Mouse (Mus musculus) ovary, postnatal 10 days (tissue): ENCODE results near the gene Apoc3.

ENCODE experiments used
- DNase-seq: peaks from one replicate; pipeline ENCODE4 v3.0.0; 2022; ENCODE audit warnings: low spot score

Apoc3 gene

DNA sequence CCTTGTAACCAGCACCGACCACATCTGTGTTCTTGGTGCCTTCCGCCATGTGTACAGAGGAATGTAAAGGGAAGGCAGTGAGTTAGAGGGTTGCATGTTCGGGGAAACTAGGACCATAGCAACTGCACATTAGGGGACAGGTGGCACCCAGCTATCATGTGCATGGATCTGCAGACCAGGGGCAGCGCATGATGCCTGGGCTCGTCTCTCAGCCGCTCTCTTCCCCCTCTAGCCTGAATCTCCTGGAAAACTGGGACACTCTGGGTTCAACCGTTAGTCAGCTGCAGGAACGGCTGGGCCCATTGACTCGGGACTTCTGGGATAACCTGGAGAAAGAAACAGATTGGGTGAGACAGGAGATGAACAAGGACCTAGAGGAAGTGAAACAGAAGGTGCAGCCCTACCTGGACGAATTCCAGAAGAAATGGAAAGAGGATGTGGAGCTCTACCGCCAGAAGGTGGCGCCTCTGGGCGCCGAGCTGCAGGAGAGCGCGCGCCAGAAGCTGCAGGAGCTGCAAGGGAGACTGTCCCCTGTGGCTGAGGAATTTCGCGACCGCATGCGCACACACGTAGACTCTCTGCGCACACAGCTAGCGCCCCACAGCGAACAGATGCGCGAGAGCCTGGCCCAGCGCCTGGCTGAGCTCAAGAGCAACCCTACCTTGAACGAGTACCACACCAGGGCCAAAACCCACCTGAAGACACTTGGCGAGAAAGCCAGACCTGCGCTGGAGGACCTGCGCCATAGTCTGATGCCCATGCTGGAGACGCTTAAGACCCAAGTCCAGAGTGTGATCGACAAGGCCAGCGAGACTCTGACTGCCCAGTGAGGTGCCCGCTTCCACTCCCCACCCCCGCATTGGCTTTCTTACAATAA is 5.6 kb downstream of the Apoc3 start:
- peak; percentile 53 for DNase-seq

DNA sequence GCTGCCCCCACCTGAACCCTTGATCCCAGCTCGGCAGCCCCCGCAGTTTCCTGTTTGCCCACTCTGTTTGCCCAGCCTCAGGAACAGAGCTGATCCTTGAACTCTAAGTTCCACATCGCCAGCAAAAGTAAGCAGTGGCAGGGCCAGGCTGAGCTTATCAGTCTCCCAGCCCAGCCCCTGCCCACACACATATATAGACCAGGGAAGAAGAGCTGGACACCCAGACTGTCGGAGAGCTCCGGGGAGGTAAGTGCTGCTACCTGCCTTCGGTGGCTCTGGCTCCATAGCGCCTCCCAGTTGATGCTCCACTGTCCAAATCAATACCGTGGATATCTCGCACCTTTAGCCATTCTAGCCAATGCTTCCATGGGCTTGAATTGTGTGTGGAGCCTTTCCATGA is 6.9 kb downstream of the Apoc3 start, which contains the start of gene Apoa1:
TSS of gene Apoa1 (plus strand) at position 90 of the 400 bp plus-strand sequence.
- no peak for DNase-seq

DNA sequence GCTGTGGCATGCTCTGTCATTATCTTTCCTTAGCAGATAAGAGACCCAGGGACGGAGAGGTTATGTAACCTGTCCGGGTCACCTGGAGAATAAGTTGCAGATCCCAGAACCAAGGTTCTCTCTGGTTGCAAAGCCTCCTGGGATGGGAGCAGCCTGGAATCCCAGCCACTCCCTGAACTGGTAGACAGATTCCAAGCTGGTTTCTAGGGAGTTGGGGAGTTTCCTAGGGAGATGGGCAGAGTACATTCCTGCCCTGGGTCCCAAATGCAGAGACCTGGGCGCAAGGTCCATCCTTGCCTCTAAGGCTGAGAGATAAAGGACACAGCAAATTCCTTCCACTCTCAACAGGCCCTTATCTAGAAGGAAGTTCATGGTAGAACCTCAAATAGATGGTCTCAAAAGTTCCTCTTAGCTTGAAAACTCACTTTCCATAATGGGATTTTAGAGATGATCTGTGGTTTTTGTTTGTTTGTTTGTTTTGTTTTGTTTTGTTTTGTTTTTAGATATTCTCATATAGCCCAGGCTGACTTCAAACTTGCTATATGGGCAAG is 8.3 kb downstream of the Apoc3 start:
- DNase-seq: no peak

DNA sequence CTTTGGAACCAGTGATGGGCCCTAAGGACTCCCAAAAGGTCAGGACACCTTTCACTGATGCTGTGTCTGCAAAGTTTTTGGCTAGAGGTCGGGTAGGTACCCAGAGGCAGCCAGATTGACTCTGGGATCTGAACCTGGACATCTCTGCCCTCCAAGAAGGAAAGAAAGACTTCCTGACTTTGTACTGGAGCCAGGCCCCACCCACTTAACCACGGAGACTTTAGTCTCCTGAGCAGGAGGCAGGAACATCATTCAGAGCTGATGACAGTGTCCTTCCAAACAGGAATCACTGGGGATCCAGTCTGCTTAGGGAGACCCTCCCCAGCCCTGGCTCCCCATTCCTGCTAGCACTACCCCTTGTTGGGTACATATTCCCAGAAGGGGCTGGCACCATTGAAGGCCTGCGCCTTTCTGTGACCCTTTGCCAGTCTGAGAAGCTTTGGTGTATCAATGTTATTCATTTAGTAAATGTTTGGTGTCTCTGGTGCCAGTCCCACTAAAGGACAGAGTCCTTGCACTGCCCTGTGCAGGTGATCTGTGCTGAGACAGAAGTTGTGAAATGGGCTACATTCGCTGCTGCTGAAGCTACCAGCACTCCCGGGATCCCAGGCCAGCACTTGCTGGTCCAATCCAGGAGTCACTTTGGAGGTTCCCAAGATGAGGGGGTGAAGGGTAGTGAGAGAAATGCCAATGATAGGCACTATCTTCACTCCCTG is 10.3 kb downstream of the Apoc3 start:
- no peak for DNase-seq

DNA sequence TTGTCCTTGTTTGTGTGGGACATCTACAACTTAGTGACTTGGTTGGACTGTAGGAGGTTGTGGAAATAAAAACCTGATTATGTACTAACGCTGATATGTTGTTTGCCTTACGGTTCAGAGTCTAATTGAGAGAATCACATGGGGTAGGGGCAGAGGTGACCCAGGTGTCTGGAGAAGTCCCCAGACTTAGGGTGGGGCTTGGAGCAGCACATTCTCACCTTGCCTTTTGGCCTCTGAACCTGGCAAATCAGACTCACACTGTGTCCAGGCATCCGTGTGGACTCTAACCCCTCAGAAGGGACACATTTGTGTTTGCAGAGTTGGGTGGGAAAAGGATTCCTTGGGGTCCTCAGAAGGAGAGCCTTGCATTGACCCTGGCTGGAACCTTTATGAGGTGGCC is 11.3 kb downstream of the Apoc3 start:
- DNase-seq: no peak

DNA sequence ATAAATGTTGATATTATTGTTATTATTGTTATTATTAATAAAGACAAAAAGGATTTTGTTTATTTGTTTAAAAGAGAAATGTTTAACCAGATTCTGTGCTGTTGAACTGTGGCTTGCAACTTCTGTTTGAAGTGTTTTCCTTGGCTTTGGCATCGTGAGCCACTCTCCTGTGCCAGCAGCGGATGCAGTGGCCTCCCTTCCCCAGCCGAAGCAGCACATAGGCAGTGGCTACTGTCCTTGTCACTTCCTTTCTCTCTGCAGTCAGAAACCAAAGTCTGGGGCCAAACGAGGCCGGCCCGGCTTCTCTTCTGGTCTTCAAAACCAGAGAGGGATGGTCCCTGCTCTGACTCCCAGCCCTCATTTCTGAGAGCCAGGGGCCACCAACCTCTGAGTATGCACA is 12.3 kb downstream of the Apoc3 start:
- no peak for DNase-seq

DNA sequence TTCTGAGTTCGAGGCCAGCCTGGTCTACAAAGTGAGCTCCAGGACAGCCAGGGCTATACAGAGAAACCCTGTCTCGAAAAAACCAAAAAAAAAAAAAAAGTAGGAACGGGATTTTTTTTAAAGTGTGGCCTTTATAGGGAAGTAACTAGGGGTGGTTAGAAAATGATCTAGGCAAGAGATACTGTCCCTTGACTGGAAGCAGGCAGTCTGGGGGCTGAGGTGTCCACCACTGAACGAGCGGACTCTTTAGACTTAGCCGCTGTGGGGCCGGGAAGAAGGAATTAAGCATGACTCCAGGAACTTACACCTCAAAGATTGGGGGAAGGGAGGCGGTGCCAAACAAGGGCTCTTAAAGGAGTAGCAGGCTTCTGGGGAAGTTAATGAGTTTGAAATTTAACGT is 17.3 kb downstream of the Apoc3 start:
- no peak for DNase-seq

DNA sequence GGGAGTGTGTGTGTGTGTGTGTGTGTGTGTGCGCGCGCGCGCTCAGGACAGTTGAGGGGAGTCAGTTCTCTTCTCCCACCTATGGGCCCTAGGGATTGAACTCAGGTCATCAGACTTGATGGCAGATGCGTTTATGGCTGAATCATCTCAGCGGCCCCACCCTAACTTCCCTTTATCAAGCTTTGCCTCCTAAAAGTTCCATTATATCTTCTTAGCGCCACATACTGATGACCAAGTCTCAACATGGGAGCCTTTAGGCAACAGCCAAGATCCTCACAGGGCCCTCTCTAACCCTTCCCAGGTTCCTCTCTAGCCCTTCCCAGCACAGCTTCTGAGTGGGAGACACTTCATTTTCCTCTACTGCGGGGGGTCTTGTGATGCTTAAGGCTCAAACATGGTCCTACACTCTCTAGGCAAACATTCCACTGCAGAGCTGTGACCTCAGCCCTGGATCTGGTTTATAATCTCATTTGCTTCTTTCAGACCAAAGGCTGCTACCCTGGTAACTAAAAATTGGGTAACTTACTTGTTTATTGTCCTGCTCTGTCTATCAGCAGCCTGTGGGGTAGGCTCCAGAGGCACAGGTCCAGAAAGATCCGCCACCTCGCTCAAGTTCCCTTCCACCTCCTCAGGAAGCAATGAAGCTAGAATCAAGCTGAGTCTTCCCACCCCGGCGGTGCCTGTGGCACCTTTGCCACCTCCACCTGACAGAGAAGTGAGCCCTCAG is 18.5 kb downstream of the Apoc3 start:
- no peak for DNase-seq

DNA sequence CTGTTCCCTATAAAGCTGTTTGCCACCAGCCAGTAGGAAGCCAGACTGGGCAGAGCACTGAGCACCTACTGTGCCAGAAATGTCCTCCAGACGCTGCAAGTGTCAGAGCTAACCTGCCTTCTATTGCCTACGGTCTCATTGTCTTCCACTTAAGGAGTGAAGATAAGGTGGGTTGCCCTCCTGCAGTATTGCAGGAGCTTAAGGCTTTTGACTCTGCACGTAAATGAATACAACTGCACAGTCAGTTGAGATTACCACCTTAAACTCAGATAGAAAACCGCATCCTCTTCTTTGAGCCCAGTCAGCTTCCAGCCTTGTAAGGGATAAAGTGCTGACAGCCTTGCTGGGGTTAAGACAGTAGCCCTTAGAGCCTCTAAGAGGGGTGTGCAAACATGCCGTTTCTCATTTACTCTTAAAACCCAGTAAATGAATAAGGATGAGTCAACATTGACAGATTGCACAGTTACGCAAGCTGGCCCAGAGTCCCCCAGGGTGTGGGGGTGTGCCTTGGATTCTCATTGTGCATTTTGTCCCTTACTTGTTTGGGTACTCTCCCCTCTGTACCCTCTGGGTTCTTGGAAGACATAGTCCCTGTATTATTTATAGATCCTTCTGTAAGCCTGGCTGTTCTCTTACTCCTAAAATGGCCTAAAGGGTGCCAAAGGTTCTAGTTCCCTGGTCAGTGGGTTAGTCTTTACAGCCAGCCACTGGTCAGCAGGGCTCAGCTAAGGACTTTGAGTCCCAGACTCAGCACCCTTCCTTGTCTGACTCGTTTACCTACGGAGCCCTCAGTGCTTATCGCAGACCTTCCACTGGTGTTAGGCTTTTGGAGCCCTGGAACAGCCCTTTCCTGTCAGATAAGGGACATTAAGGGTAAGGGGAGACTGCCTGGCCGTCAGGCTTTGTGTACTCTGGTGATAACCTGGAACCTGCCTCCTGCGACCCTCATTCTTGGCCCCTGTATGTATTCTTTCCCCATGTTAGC is 19.8 kb downstream of the Apoc3 start:
- DNase-seq: no peak

DNA sequence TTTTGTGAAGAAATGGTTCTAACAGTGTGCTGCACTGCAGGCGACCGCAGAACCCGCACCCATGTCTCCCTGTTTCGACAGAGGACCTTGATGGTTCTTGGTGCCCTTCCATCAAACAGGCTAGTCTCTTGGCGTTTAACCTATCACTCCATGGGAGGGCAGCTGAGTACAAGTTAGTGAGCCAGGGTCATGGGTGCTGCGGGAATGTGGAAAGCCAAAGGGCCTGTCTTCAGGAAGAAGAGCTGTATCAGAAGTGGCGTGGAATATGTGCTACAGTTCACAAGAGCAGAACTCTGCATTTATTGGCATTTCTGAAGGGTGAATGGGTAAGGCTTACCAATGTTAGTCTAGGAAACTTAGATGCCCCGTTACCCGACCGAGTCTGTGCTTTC is 20.5 kb downstream of the Apoc3 start:
- no peak for DNase-seq

DNA sequence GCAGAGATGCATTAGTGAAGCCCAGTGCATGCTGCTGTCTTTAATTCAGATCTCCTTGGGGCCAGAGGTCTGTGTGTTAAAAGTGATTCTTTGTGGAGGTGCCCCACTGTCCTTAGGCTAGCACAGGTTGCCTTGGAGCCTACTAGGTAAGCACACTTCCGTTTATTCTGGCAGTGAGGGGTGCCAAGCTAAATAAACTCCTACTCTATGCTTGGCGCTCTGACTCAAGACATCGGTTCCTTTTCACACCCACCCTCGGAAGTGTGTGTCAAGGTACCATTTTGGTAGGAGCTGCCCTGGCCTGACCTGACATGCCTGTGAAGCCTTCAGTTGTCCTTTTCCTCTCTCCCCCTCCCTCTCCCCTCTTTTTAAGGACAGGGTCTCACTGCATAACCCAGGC is 21.2 kb downstream of the Apoc3 start:
- no peak for DNase-seq

DNA sequence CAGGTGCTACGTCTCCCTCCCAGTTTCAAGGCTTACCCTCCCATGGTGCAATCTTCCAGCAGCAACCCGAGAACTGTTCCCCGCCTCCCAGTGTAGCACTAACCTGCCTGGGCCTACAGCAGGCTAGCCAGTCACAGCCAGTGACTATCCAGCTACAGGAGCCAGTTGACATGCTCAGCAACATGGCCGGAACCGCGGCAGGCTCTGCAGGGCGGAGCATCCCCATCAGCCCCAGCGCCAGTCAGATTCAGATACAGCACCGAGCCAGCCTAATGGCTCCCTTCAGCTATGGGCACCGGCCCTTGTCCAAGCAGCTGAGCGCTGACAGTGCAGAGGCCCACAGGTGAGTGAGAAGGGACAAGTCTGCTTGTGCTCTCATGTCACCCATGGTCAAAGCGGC is 25.0 kb downstream of the Apoc3 start:
- no peak for DNase-seq

DNA sequence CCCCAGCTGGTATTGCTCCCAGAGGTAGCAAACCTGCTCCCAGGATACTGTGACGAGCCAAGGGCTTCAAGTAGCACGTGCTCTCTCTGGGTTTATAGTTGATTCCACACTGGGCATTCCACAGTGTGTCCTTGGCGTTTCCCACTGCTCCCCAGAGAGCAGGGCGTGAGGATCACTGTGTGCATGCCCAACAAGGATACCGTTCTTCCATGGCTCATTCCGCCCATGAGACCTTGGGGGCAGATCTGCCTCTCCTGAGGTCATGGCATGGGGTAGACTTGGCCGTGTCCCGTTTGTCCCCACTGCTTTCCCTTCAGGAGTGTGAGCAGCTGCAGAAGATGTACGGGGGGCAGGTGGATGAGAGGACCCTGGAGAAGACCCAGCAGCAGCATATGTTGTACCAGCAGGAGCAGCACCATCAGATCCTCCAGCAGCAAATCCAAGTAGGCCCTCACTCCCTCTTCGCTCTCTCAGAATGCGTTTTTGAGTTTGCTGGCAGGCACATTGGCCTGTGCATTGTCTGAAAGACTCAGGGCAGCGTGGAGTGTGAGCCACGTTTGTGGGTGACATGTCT is 26.9 kb downstream of the Apoc3 start:
- DNase-seq: no peak

DNA sequence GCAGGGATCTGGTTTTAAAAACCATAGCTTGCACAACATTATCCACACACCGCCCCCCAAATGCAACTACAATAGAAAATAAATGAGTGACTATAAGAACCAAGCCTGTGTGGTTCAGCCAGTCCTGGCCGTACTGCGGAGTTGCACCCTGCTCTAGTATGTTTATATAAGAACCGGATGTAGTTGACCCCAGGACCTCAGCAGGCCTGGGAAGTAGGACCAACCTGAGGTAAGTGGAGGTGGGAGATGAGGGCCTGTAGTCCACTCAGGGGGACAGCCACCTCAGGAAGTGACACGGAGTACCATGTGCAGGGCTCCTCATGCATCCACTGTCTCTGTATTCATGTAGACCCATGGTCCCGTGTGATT is 28.0 kb downstream of the Apoc3 start:
- DNase-seq: no peak

DNA sequence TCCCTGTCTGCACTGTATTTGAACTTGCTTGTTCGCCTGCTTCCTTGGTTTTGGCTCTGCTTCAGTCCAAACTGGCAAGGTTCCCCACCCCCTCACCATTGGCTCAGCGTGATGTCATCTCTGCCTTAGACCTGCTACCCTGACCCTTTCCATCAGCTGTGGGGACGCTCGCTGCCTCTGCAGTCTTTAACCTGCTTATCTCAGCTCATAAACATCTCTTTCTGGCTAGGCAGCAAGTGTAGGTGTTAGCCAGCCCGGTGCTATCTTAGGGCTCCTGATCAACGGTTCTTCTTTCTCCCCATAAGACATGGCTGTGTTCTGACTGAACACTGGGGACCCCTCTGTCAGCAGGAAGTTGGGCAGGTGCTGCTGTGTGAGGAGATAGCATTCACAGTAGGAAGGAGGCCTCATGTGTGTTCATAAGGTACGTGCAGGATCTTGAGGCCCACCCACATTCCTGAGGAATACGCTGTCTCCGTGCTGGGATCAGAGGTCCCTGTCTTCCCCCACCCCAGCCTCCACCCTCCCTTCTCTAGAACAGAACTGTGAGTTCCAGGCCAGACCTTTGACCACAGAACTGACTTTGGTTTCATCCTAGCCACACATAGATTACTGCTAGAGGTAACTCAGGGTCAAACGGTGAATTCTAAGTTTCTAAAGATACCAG is 28.5 kb downstream of the Apoc3 start:
- DNase-seq: no peak

DNA sequence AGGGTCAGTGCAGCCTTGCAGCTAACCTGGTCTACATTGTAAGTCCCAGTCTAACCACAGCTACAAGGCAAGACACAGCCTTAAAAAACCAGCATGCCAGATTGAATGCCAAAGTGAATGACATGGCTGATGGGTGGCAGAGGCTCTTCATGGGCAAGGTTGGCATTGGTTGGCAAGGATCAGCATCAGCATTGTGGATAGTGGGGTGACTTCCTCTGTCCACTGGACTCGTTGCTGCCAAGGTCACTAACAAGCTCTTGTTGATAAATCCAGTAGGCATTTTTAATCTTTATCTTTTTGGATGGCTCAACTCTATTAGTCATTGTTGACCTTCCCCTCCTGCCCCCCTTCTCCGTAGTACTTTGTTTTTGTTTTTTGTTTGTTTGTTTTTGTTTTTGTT is 35.8 kb downstream of the Apoc3 start:
- no peak for DNase-seq

DNA sequence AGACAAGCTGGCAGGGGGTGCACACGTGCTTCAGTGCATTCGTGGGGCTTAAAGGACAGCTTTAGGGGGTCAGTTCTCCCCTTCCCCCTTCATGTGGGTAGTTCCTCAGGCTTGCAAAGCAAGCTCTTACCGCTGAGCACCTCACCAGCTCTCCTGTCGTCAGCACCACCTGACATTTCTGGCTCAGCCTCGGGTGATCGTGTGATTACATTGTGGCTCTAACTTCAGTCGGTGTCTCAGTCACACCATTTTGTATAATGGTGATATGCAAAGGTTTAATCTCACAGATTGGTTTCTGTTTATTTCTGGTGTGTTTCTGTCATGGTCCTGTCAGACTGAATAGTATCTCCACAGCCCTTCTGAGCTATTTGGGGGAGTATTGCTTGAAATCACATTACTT is 36.5 kb downstream of the Apoc3 start:
- DNase-seq: no peak

DNA sequence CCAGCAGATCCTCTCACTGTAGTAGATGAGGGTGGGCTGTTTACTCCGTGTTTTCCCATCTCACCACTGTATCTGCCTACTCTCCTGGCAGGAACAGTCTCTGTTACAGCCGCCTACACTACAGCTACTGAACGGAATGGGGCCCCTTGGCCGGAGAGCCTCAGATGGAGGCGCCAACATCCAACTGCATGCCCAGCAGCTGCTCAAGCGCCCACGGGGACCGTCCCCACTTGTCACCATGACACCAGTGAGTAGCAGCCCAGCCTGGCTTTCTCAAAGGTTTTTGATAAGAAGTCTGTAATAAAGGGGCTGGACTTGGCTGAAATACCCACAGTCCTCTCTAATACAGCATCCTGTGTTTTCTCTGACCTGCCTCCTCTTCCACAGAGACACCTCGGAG is 37.0 kb downstream of the Apoc3 start:
- no peak for DNase-seq

DNA sequence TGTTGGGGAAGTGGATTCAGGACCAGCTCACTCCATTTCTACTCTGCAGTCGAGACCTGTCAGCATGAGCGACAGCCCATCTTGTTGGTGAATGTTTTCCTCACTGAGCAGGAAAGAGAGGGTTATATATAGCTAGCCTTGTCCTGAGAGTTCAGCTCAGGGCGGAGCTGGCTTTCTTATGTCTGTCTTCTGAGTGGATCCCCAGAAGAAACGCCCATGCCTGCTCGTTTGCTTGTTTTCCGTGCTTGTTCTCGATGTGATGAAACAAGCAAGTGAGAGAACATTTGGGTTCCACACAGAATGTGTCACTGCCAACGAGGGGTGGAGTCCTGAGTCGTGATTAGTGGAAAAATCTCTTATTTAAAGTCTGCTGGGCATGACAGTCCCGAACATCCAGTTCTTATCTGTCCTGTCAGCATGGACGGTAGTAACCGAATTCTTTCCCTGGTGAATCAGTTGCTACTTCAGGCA is 38.7 kb downstream of the Apoc3 start:
- no peak for DNase-seq

DNA sequence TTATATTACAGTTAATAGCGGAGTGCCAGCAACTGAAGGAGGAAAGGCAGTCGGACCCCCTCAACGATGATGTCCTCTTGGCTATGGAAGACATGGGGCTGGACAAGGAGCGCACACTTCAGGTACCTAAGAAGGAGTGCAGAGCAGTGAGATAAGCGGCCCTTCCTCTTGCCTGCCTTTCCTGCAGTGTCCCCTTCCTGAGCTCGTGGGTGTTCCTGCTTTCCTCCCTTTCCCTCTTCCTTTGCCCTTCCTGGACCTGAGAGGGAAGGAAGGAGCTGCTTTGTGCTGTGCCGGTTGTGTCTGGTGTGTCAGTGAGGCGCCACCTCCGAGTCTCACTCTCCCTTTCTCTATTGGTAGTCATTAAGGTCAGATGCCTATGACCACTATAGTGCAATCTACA is 40.6 kb downstream of the Apoc3 start:
- no peak for DNase-seq
